Mouse (Mus musculus) bone marrow macrophage, adult 2 months (primary cell): Measurements from ENCODE around the gene Tal1.

Experiments
- CTCF ChIP-seq: IDR thresholded peaks from 2 replicates; pipeline ENCODE4 v1.5.1; 2012; ENCODE audit warnings: low read depth, mild to moderate bottlenecking, low read length, moderate library complexity
- POLR2A ChIP-seq: IDR thresholded peaks from 2 replicates; pipeline ENCODE4 v1.6.1; 2012; ENCODE audit warnings: mild to moderate bottlenecking, low read depth, low read length, borderline replicate concordance

- TF ChIP-seq CTCF (no peak), POLR2A (no peak)
These were observed 40.4 kb downstream of the Tal1 start for GRCm38 (mm10) chr4:115096435-115097145.
